Mouse (Mus musculus): ENCODE measurements around the gene Art2b. TPM values are rescaled to one million over a fixed set of nuclear protein-coding genes. Genes with fewer than 3 reads are reported as not detected.

The Art2b gene
- total RNA-seq (2012; rRNA removed), result not detected in 2 replicates
- not detected in 2 replicates for total RNA-seq (2014; rRNA removed)
- polyA plus RNA-seq (2012; ENCODE audit: insufficient read length, low read depth), result not detected in 2 replicates

DNA sequence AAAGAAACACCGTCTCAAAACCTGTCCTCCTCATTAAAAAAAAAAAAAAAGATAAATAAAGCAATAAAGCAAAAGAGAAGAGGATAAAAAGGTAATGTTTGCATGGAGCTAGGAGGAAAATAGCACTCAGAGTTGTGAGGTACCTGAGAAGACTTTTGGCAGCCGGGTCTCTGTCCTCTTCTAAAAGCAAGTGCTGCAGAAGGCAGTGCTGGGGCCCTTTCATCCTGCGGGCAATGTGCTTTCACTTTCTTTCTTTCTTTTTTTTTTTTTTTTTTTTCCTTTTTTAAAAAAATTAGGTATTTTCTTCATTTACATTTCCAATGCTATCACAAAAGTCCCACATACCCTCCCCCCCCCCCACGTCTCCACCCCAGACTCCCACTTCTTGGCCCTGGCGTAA is at the start of gene Art2b:
Gene Art2b, minus strand, starts transcription at position 193 of the 400 bp plus-strand sequence.
- Histone ChIP-seq H3K4me1 (ENCODE audit: control insufficient read depth in 1 of 2, insufficient read depth in 2 of 2) (peaks cover 0 to 2% of the 10 kb centered on the region in 2 experiments; a peak in 1 of 4 replicates), H3K9me3 (replicated peaks; ENCODE audit: low read length) (no peaks in the 10 kb centered on the region), H3K4me3 (replicated peaks in 1 of 3; ENCODE audit: low read depth in 2 of 3, low read length in 2 of 3, poor library complexity in 1 of 3) (no peak within 1 kb of the TSS), H3K4me2 (ENCODE audit: insufficient read depth, low read depth, poor library complexity, severe bottlenecking) (peak within 1 kb of the TSS; percentile 36; the same call in 1 of the 2 replicates), H3K27ac (ENCODE audit: insufficient read depth, low read depth) (no peak within 1 kb of the TSS), H3K36me3 (replicated peaks in 1 of 2; ENCODE audit: control insufficient read depth in 1 of 2, insufficient read depth in 1 of 2, low read length in 1 of 2) (no peaks in the 10 kb centered on the region), H3K79me2 (replicated peaks; ENCODE audit: control insufficient read depth, extremely low read depth, insufficient read depth, poor library complexity, severe bottlenecking) (no peaks in the 10 kb centered on the region), H3K9ac (ENCODE audit: insufficient read depth, low read depth) (no peak within 1 kb of the TSS), H3K27me3 (replicated peaks) (peaks cover 11% of the 10 kb centered on the region)
- dilution Hi-C loops (cut with MboI; ENCODE audit: extremely low pct_ligation_motif_present, extremely low pct_unique_long_range_greater_than_20kb, low sequenced_read_pairs) (no loop called here), in situ Hi-C loops (cut with MboI; ENCODE audit: low pct_ligation_motif_present, low pct_unique_long_range_greater_than_20kb, low sequenced_read_pairs) (no loop called here)
- no peak for DNase-seq (ENCODE audit: extremely low read depth)
- TF ChIP-seq POLR2AphosphoS2 (IDR thresholded peaks at IDR 0.05; ENCODE audit: low read depth, low read length) (no peak), ZNF384 (IDR thresholded peaks at IDR 0.05; ENCODE audit: low read depth, low read length) (peak; percentile 67), MEF2A (IDR thresholded peaks at IDR 0.05; ENCODE audit: borderline replicate concordance, low read depth, low read length) (no peak)

DNA sequence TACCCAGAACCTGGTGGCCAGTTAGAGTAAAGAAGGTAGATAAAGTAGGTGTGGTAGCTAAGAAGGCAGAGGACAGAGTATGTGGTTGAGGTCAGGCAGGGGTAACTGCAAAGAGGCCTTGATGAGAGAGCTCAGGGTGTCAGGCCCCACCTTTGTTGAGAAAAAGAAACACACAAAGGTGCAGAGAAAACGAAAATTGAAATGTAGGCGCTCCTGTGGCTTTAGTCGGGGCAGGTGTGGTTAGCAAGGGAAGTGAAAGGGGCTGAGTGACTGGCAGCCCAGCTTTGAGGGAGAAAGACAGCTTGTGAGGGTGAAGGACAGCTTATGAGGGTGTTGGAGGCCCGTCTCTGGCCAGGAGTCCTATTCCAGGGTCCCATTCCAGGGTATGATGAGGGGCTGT is 49.1 kb upstream of the Art2b start:
- H3K4me3 ChIP-seq (replicated peaks in 1 of 3; ENCODE audit: low read depth in 2 of 3, low read length in 2 of 3, poor library complexity in 1 of 3), result no peak overlapping the region
- peaks cover 0 to 6% of the 10 kb centered on the region in 2 experiments; a peak in 1 of 4 replicates for H3K4me1 ChIP-seq (ENCODE audit: control insufficient read depth in 1 of 2, insufficient read depth in 2 of 2)
- DNase-seq (ENCODE audit: extremely low read depth), result peak; percentile 4
- dilution Hi-C loops (cut with MboI; ENCODE audit: extremely low pct_ligation_motif_present, extremely low pct_unique_long_range_greater_than_20kb, low sequenced_read_pairs) (no loop called here), in situ Hi-C loops (cut with MboI; ENCODE audit: low pct_ligation_motif_present, low pct_unique_long_range_greater_than_20kb, low sequenced_read_pairs) (no loop called here)
- no peak overlapping the region for H3K9ac ChIP-seq (ENCODE audit: insufficient read depth, low read depth)
- no peak overlapping the region for H3K4me2 ChIP-seq (ENCODE audit: insufficient read depth, low read depth, poor library complexity, severe bottlenecking)
- no peaks in the 10 kb centered on the region for H3K36me3 ChIP-seq (replicated peaks in 1 of 2; ENCODE audit: control insufficient read depth in 1 of 2, insufficient read depth in 1 of 2, low read length in 1 of 2)
- H3K27ac ChIP-seq (ENCODE audit: insufficient read depth, low read depth), result no peak overlapping the region
- peaks cover 13% of the 10 kb centered on the region for H3K27me3 ChIP-seq (replicated peaks)
- H3K9me3 ChIP-seq (replicated peaks; ENCODE audit: low read length), result peaks cover 8% of the 10 kb centered on the region
- no peaks in the 10 kb centered on the region for H3K79me2 ChIP-seq (replicated peaks; ENCODE audit: control insufficient read depth, extremely low read depth, insufficient read depth, poor library complexity, severe bottlenecking)
- TF ChIP-seq TBP (conservative IDR thresholded peaks at IDR 0.05; ENCODE audit: low read depth, low read length) (no peak), HCFC1 (IDR thresholded peaks at IDR 0.05; ENCODE audit: low read depth, low read length) (no peak), MAZ (IDR thresholded peaks at IDR 0.05; ENCODE audit: low read depth, low read length) (no peak), PAX5 (IDR thresholded peaks at IDR 0.05; ENCODE audit: low read length) (no peak)

DNA sequence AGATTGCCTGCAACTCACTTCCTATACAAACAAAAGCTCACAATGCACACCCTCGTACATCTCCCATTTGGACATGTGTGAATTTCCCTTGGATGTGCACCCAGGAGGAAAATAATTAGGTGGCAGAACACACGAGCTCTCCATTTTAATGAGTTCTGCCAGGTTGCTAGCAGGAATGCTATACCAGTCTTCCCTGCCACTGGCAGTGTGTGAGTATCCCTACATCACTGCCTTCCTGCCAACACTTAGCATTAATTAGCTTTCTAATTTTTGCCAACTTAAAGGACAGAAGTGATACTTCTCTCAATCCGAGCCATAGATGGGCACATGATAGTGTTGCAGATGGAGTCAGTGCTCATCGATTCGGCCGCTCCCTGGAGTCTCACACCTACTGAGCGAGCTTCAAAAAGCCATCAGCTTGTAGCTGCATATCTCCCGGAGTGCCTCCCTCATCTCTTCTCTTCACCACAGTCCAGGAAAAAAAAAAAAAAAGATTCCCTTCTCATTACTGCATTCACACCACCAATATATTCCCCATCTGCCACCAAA is 48.3 kb upstream of the Art2b start:
- H3K4me2 ChIP-seq (ENCODE audit: insufficient read depth, low read depth, poor library complexity, severe bottlenecking), result no peak overlapping the region
- H3K4me1 ChIP-seq (ENCODE audit: control insufficient read depth in 1 of 2, insufficient read depth in 2 of 2), result peaks cover 0 to 6% of the 10 kb centered on the region in 2 experiments; a peak in 1 of 4 replicates
- no peak overlapping the region for H3K27ac ChIP-seq (ENCODE audit: insufficient read depth, low read depth)
- no peaks in the 10 kb centered on the region for H3K36me3 ChIP-seq (replicated peaks in 1 of 2; ENCODE audit: control insufficient read depth in 1 of 2, insufficient read depth in 1 of 2, low read length in 1 of 2)
- H3K9me3 ChIP-seq (replicated peaks; ENCODE audit: low read length), result peaks cover 8% of the 10 kb centered on the region
- H3K79me2 ChIP-seq (replicated peaks; ENCODE audit: control insufficient read depth, extremely low read depth, insufficient read depth, poor library complexity, severe bottlenecking), result no peaks in the 10 kb centered on the region
- H3K27me3 ChIP-seq (replicated peaks), result peaks cover 10% of the 10 kb centered on the region
- no peak overlapping the region for H3K4me3 ChIP-seq (replicated peaks in 1 of 3; ENCODE audit: low read depth in 2 of 3, low read length in 2 of 3, poor library complexity in 1 of 3)
- H3K9ac ChIP-seq (ENCODE audit: insufficient read depth, low read depth), result no peak overlapping the region
- TF ChIP-seq MAFK (IDR thresholded peaks at IDR 0.05; ENCODE audit: insufficient replicate concordance, low read length) (no peak), ZMIZ1 (IDR thresholded peaks at IDR 0.05; ENCODE audit: low read depth, low read length) (no peak), UBTF (IDR thresholded peaks at IDR 0.05; ENCODE audit: low read depth, low read length) (no peak), CTCF (conservative IDR thresholded peaks at IDR 0.05 in 1 of 2, IDR thresholded peaks at IDR 0.05 in 1 of 2; ENCODE audit: low read depth in 2 of 2, low read length in 2 of 2) (no peak), MAZ (IDR thresholded peaks at IDR 0.05; ENCODE audit: low read depth, low read length) (no peak), TBP (conservative IDR thresholded peaks at IDR 0.05; ENCODE audit: low read depth, low read length) (no peak), NRF1 (IDR thresholded peaks at IDR 0.05; ENCODE audit: low read depth, low read length) (no peak), MAX (IDR thresholded peaks at IDR 0.05; ENCODE audit: low read length) (no peak), PAX5 (IDR thresholded peaks at IDR 0.05; ENCODE audit: low read length) (no peak), RAD21 (IDR thresholded peaks at IDR 0.05; ENCODE audit: low read depth, low read length) (no peak), GABPA (IDR thresholded peaks at IDR 0.05; ENCODE audit: insufficient replicate concordance, low read depth, low read length) (no peak), ZNF384 (IDR thresholded peaks at IDR 0.05; ENCODE audit: low read depth, low read length) (no peak), ZKSCAN1 (IDR thresholded peaks at IDR 0.05; ENCODE audit: borderline replicate concordance, low read depth, low read length) (no peak), JUND (conservative IDR thresholded peaks at IDR 0.05; ENCODE audit: low read depth, low read length) (no peak), BHLHE40 (IDR thresholded peaks at IDR 0.05; ENCODE audit: low read depth, low read length) (no peak)
- in situ Hi-C loops (cut with MboI; ENCODE audit: low pct_ligation_motif_present, low pct_unique_long_range_greater_than_20kb, low sequenced_read_pairs) (no loop called here), dilution Hi-C loops (cut with MboI; ENCODE audit: extremely low pct_ligation_motif_present, extremely low pct_unique_long_range_greater_than_20kb, low sequenced_read_pairs) (no loop called here)
- no peak for DNase-seq (ENCODE audit: extremely low read depth)
